Mouse (Mus musculus) embryonic fibroblast, embryonic 13.5 days (primary cell): ENCODE measurements around the gene Riox1.

Experiments used
- CTCF ChIP-seq: IDR thresholded peaks from 2 replicates; pipeline ENCODE4 v1.5.1; 2011; ENCODE audit warnings: mild to moderate bottlenecking, control low read depth, low read length, moderate library complexity, borderline replicate concordance; ENCODE audit not compliant: insufficient read depth
- POLR2A ChIP-seq: IDR thresholded peaks from 2 replicates; pipeline ENCODE4 v1.6.1; 2011; ENCODE audit warnings: low read depth, mild to moderate bottlenecking, control low read depth, low read length, moderate library complexity

DNA sequence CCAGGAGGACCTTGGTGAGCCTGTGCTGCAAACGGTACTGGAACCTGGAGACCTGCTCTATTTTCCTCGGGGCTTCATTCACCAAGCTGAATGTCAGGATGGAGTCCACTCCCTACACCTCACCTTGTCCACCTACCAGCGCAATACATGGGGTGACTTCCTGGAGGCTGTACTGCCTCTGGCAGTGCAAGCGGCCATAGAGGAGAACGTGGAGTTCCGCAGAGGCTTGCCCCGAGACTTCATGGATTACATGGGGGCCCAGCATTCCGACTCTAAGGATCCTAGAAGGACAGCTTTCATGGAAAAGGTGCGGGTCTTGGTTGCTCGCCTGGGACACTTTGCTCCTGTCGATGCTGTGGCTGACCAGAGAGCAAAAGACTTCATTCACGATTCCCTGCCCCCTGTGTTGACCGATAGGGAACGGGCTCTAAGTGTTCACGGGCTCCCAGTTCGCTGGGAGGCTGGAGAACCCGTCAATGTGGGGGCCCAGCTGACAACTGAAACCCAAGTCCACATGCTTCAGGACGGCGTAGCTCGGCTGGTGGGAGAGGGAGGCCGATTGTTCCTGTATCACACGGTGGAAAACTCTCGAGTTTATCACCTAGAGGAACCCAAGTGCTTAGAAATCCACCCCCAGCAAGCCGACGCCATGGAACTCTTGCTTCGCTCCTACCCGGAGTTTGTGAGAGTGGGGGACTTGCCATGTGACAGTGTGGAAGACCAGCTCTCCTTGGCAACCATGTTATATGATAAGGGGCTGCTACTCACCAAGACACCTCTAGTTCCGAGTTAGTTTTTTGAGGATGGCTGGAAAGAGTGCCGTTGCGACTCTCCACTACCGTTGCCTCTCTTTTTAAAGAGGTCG, 1.5 kb downstream of the Riox1 start:
- no peak for TF ChIP-seq POLR2A
- TF ChIP-seq CTCF, result no peak
